Mouse (Mus musculus) kidney, adult 2 months (tissue): Measurements from ENCODE around the gene Isyna1.

Source experiments
- CTCF ChIP-seq: fragments of 200-500 bp; conservative IDR thresholded peaks from 2 replicates; pipeline ENCODE4 v1.5.1; 2011; ENCODE audit warnings: low read depth, mild to moderate bottlenecking, control low read depth, low read length, moderate library complexity, mixed read lengths; ENCODE audit not compliant: insufficient read depth, insufficient read length
- POLR2A ChIP-seq: fragments of 200-500 bp; IDR thresholded peaks from one replicate; pipeline ENCODE4 v1.6.1; 2011; ENCODE audit warnings: low read depth, low read length, control low read depth

DNA sequence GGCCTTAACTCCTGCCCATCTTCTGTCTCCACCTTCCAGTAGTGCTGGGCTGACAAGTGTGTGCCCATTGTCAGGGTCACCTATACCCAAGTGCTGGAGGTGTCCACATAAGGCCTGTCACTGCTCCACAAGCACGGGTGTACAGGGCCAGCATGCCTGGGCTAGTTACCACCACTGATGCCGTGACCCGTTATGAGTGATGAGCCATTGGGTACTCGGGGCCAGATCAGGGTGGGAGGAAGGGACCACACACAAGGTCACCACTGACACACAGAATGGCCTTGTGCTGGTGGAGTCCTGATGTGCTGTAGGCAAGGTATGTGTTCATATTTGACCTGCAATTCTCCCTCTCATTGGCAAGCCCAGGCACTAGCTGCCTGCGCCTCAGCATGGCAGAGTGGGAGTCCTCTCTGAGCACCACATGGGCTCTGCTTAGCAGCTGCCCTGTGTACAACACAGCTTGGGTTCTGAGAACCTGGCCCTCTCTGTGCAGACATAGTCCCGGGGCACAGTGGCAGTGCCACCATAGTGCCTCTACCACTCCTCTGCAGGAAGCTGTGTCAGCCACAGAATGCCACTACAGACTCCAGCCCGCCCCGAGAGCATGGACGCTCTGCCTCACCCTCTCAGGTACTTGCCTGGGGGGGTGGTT is 9.4 kb upstream of the Isyna1 start:
- no peak for TF ChIP-seq CTCF
- no peak for TF ChIP-seq POLR2A
